Mouse (Mus musculus) induced T-regulatory cell, adult 2 months (primary cell): Measurements from ENCODE around the gene Rnf113a1.
A peak's percentile ranks its signal among the peaks of the same experiment; 100 is the strongest.
"Not testable (repeated sequence)": the region's sequence is repeated elsewhere in the genome, so short reads cannot be mapped to it uniquely, and the experiment has no call there.

Experiments
- DNase-seq: peaks from one replicate; pipeline ENCODE4 v3.0.0-alpha.2; 2012; ENCODE audit warnings: low read depth

The Rnf113a1 gene

DNA sequence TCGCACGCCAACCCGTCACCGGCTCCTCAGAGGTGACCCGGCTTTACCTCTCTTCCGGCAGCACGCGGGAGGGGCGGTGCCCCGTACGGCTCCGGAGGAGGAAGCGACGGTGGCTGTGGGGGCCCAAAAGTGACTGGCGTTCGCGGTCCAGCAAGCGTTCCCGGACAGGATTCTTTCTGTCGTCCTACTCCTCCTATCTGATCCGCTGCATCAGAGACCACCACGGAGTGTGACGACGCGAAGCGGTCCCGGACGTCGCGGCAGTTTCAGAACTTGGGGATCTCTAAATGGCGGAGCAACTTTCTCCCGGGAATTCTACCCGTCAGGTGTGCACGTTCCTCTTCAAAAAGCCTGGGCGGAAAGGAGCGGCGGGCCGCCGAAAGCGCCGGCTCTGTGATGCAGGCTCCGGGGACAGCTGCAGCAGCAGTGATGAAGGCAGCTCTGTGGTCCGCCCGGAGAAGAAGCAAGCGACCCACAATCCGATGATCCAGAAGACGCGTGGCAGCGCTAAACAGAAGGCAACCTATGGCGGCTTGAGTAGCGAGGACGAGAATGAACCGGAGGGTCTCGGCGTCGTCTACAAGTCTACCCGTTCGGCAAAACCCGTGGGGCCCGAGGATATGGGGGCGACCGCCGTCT lies at the start of gene Rnf113a1, which contains the start of gene Ndufa1:
Gene Rnf113a1, plus strand, starts transcription at position 141 of the 639 bp plus-strand sequence.
Gene Ndufa1, minus strand, starts transcription at position 59 of the 639 bp plus-strand sequence.
- peak; percentile 84 for DNase-seq

DNA sequence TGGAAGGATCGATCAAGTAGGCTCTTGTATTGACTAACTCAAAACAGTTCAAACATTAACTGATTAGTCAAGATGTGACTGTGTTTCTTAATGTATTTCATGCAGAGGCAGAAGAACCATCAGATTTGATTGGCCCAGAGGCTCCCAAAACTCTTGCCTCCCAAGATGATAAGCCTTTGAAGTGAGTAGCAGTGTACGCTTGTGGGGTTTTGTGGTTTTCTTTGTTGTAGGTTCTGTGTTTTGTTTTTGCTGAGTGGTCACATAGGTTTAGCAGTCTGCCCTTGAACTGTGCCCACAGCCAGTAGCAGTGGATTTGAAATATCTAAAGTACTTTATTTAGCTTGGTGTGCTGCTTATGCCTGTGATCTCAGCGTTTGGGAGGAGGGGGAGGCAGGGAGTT lies 49.3 kb upstream of the Rnf113a1 start:
- peak; percentile 49 for DNase-seq

DNA sequence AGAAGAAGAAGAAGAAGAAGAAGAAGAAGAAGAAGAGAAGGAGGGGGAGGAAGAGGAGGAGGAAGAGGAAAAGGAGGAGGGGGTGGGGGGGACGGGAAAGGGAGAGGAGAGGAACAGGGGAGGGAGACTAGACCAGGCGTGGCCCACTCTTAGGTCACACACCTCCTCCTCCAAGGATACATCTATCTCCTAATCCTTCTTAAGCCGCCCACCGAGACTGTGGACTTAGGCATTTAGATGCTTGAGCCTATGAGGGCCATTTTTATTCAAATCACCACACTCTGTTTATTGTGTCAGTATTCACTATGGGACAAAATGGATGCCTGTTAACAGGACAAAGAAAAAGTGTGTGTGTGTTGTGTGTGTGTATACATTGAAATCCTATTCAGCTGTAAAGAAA lies 46.5 kb upstream of the Rnf113a1 start:
- DNase-seq = not testable (repeated sequence)

DNA sequence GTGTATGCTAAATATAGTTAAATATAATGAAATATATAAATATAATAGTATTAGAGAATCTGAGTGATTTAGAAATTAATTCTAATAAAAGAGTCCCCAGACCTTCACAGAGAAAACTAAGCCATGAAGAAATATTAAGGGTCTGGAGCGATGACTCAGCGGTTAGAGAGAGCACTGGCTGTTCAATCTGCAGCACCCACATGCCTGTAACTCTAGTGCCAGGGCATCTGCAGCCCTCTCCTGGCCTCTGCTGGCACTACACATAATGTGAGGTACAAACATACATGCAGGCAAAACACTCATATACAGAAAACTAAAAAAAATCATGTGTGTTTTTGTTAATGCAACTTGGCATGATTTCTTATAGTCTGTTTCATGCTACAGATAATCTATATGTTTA lies 46.1 kb upstream of the Rnf113a1 start:
- DNase-seq = peak; percentile 51

DNA sequence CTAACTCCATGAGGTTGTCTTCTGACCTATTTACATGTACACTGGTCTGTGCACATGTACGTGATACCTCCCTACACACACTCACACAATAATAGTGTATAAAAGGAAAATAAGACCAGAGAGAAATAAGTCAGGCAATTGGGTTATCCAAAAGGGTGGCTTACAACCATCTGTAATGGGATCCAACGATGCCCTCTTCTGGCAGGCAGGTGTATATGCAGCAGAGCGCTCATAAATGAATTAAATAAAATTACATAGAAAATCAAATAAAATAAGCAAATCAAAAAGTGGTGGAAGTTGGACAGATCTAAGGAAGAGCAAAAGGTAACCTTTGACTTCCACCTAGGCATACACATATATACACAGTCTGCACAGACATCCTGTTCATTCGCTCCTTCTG lies 33.2 kb upstream of the Rnf113a1 start:
- DNase-seq = peak; percentile 39

DNA sequence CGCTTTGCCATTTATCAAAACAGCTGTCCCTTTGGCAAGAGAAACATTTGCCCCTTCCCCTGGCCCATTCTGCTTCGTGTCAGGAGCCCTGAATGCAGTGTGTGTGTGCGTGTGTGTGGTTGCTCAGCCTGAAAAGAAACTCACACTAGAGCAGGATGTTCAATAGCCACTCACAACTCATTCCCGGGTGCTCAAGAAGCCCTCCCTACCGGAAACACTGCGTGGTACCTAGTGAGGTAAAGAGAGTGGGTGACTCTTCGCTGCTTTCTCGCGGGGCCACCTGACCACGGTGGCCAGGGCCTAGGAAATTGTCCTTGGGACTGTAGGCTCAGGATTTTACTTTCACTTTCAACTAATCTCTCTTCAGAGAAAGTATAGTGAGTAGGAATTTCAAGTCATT lies 29.9 kb upstream of the Rnf113a1 start:
- peak; percentile 16 for DNase-seq

DNA sequence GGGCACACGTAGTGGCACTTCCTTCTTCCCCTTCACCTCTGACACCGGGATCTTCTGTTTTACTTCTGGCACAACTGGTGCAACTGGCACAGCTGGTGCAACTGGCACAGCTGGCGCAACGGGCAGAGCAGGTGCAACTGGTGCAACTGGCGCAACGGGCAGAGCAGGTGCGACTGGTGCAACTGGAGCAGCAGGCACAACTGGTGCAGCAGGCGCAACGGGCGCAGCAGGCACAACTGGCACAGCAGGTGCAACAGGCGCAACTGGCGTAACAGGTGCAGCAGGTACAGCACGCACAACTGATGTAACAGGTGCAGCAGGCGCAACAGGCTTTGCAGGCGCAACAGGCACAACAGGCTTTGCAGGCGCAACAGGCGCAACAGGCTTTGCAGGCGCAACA lies 27.9 kb upstream of the Rnf113a1 start:
- no peak for DNase-seq

DNA sequence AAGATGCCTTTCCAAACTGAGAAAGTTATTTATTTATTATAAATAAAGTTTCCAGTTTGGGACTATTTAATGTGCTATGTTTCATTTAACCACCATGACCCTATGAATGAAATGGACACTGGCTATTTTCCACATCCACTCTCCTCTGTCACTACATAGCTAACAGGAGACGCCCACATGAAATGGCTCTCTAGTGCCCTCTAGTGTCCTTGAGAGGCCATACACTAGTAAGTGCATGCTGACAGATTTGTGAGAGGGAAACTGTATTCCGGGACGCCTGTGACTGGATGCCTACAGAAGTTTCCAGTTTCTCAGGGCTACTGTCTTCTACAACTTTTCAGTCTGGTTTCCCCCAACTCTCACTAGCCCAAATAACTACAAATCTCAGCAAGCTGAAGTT lies 24.0 kb upstream of the Rnf113a1 start:
- peak; percentile 77 for DNase-seq

DNA sequence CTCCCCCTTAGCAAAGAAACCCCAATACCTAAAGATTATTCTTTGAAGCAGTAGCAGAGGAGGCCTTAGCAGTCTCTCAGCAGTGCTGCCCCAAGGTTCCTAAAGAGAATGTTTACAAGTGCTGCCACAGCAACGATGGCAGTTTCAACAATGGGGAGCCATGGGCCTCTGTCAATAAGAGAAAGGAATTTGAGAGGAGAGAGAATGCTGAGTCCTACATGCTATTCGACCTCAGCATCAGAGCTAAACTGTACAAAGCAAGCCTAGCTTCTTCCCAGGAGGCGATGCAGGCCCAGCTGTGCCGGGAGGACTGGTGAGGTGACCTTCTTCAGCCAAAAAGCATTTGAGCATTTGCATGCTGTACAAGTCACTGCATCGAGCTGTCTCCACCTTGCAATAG lies 22.3 kb upstream of the Rnf113a1 start, which contains the start of gene Akap14:
Gene Akap14, minus strand, starts transcription at position 101 of the 400 bp plus-strand sequence.
- no peak for DNase-seq

DNA sequence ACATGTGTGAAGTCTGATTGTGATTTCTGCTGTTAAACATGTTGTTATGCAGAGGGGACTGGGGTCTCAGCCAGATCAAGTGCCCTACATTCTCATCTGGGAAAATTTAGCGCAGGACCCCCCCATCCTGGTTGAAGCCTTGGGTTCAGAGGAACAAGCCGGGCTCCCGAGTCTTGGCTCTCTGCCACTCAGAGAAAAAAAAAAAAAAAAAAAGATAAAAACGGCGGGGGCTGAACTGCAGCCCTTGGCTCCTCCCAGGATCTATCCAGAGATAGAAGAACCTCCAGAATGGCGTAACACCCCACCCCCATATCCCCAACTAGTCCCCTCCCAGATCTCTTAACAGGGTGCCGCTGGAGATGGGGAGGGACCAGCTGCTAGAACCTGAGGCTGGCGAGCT lies 6.6 kb upstream of the Rnf113a1 start:
- not testable (repeated sequence) for DNase-seq

DNA sequence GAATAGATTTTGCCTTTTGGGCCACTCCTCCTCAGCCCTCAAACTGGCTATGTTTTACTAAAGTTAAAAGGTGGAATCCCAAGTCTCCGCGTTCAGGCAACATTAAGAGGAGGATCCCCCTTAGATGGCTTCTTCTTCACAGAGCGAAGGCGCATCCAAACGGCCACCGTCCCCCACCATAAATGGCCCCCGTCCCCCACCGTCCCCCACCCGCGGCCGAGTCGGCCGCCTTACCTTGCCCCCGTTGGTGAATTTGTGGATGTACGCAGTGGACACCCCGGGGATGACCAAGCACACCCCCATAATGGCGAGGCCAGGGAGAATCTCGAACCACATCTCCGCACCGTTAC lies 315 bp upstream of the Rnf113a1 start:
- DNase-seq = no peak

DNA sequence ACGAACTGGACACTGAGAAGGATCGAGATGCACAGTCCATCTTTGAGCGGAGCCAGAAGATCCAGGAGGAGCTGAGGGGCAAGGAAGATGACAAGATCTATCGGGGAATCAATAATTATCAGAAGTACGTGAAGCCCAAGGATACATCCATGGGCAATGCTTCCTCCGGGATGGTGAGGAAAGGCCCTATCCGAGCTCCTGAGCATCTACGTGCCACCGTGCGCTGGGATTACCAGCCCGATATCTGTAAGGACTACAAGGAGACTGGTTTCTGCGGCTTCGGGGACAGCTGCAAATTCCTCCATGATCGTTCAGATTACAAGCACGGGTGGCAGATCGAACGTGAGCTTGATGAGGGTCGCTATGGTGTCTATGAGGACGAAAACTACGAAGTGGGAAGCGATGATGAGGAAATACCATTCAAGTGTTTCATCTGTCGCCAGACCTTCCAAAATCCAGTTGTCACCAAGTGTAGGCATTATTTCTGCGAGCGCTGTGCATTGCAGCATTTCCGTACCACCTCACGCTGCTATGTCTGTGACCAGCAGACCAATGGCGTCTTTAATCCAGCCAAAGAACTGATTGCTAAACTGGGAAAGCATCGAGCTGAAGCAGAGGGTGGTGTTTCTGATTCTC lies 817 bp downstream of the Rnf113a1 start:
- DNase-seq = peak; percentile 26

DNA sequence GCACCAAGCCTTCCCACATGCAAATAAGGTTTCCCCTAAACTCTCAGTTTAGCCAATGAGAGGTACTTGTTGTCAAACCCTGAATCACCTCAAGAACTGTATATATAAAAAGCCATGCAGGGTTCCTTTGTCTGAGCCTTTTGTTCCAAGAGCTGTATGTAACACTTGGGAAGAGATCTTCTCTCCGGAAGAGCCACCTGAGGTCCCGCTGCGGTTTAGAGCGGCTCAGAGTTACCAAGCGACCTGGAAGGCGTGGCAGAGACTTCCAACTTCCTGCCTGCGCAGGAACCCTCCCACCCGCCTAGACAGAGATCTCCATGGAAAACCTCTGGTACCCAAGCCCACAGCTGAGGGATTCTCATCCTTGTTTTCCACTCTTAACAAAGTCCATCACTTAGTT lies 7.6 kb downstream of the Rnf113a1 start:
- no peak for DNase-seq

DNA sequence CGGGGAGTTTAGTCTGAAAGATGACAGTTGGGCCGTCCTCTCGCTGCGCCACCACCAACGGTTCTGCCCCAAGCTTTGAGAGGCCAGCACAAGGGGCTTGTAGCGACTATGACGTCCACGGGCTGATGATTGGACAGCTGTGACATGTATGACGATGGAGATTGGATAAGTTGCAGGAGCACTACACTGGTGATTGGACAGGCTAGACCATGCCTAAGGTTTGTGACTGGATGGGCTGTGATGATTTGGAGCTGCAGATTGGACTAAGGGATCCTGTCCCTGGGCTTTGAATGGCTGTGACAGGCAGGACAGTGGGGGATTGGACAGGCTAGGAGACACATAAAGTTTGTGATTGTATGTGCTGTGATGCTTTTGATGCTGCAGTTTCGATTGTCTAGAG lies 19.9 kb downstream of the Rnf113a1 start, which contains the start of gene Gm9:
Gene Gm9, minus strand, starts transcription at position 101 of the 400 bp plus-strand sequence.
- DNase-seq = no peak

DNA sequence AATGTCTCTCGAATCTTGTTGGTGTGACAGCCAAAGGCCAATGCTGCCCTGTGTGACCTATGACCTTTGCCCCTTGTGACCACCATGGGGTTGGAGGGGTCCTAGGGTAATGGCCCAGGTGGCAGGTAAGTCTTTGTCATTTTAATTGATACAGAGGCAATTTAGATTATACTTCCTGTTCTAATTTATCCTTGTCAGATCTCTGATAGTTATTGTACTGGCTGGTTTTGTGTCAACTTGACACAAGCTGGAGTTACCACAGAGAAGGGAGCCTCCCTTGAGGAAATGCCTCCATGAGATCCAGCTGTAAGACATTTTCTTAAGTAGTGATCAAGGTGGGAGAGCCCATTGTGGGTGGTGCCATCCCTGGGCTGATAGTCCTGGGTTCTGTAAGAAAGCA lies 31.1 kb downstream of the Rnf113a1 start, which contains the start of gene Rhox1:
Gene Rhox1, minus strand, starts transcription at position 101 of the 400 bp plus-strand sequence.
- not testable (repeated sequence) for DNase-seq
